Comparison of ENCODE assay signal across 16 mouse cellular contexts in genomic region chr13:62865651-62866315, GRCm38 (mm10). TPM values are rescaled to one million over a fixed set of nuclear protein-coding genes. Genes with fewer than 3 reads are reported as not detected.
DNase-seq lines count a peak whose midpoint lies in the region; ATAC-seq lines count a peak whose summit lies in the region.
"Had no signal": no experiment of that assay in that cellular context is flagged by ENCODE, and none has a peak within 500 bp of the region (broad histone marks: within the 10 kb centered on the region; RNA-seq: fewer than 3 reads in every experiment).

No protein-coding gene starts in this region.

- H3K36me3 ChIP-seq in heart, embryonic 13.5 days: no peaks in the 10 kb centered on the region
- H3K36me3 ChIP-seq in midbrain, embryonic 11.5 days (ENCODE audit: control insufficient read depth, insufficient read depth, low read length): no peaks in the 10 kb centered on the region
- H3K36me3 ChIP-seq in midbrain, embryonic 10.5 days: no peaks in the 10 kb centered on the region
- H3K36me3 ChIP-seq in stomach, embryonic 15.5 days: no peaks in the 10 kb centered on the region
- H3K36me3 ChIP-seq: G1E; liver, embryonic 12.5 days had no signal

- no peaks in the 10 kb centered on the region for H3K4me1 ChIP-seq in heart, embryonic 13.5 days
- no peaks in the 10 kb centered on the region for H3K4me1 ChIP-seq in midbrain, embryonic 11.5 days (ENCODE audit: control insufficient read depth, insufficient read depth, low read length)
- peaks cover 8% of the 10 kb centered on the region for H3K4me1 ChIP-seq in midbrain, embryonic 10.5 days
- H3K4me1 ChIP-seq in stomach, embryonic 15.5 days: no peaks in the 10 kb centered on the region
- H3K4me1 ChIP-seq: liver, embryonic 12.5 days had no signal

- no peak overlapping the region for H3K4me3 ChIP-seq in heart, embryonic 13.5 days
- no peak overlapping the region for H3K4me3 ChIP-seq in midbrain, embryonic 11.5 days (ENCODE audit: low read depth, low read length)
- H3K4me3 ChIP-seq in midbrain, embryonic 10.5 days: no peak overlapping the region
- no peak overlapping the region for H3K4me3 ChIP-seq in stomach, embryonic 15.5 days (replicated peaks)
- H3K4me3 ChIP-seq: gastrocnemius, adult 2 months; liver, embryonic 12.5 days had no signal

- H3K9me3 ChIP-seq in heart, embryonic 13.5 days: no peaks in the 10 kb centered on the region
- no peaks in the 10 kb centered on the region for H3K9me3 ChIP-seq in midbrain, embryonic 11.5 days (ENCODE audit: control insufficient read depth, low read length)
- H3K9me3 ChIP-seq in midbrain, embryonic 10.5 days (replicated peaks): no peaks in the 10 kb centered on the region
- no peaks in the 10 kb centered on the region for H3K9me3 ChIP-seq in stomach, embryonic 15.5 days
- H3K9me3 ChIP-seq: liver, embryonic 12.5 days had no signal

- WGBS in heart, embryonic 13.5 days: 56% methylated on average over 11 of the region's 11 CpGs
- WGBS in midbrain, embryonic 11.5 days: 78% methylated on average over 11 of the region's 11 CpGs
- 83% methylated on average over 11 of the region's 11 CpGs for whole genome bisulfite sequencing in midbrain, embryonic 10.5 days
- WGBS in stomach, embryonic 15.5 days: 60% methylated on average over 11 of the region's 11 CpGs

- no peak overlapping the region for H3K9ac ChIP-seq in heart, embryonic 13.5 days
- no peak overlapping the region for H3K9ac ChIP-seq in midbrain, embryonic 11.5 days (ENCODE audit: low read length)
- H3K9ac ChIP-seq in stomach, embryonic 15.5 days: no peak overlapping the region
- H3K9ac ChIP-seq: liver, embryonic 12.5 days had no signal

- intact Hi-C loops in left cerebral cortex, postnatal 14 days (cut with DNase I): no loop called here

- ATAC-seq in heart, embryonic 13.5 days (ENCODE audit: extremely low read depth, insufficient number of reproducible peaks, low FRiP score, low TSS enrichment): no peak
- no peak for ATAC-seq in midbrain, embryonic 11.5 days (ENCODE audit: low FRiP score)
- ATAC-seq in stomach, embryonic 15.5 days (ENCODE audit: insufficient read depth, low FRiP score, low read depth): 0 out of 2 replicates have a peak, but pooled peaks have one; percentile 15
- ATAC-seq in megakaryocyte-erythroid progenitor cell, adult 5-6 weeks (replicated peaks; ENCODE audit: low FRiP score, low TSS enrichment, poor library complexity, severe bottlenecking): no peak
- ATAC-seq: liver, embryonic 12.5 days had no signal

- peak overlapping the region; percentile 58 for H3K27ac ChIP-seq in heart, embryonic 13.5 days (replicated peaks)
- no peak overlapping the region for H3K27ac ChIP-seq in midbrain, embryonic 11.5 days (ENCODE audit: low read depth, low read length)
- no peak overlapping the region for H3K27ac ChIP-seq in midbrain, embryonic 10.5 days (replicated peaks)
- no peak overlapping the region for H3K27ac ChIP-seq in stomach, embryonic 15.5 days
- H3K27ac ChIP-seq: gastrocnemius, adult 2 months; kidney, postnatal 0 days; liver, embryonic 12.5 days had no signal

- H3K4me2 ChIP-seq in heart, embryonic 13.5 days: no peak overlapping the region
- no peak overlapping the region for H3K4me2 ChIP-seq in midbrain, embryonic 11.5 days
- H3K4me2 ChIP-seq in stomach, embryonic 15.5 days: no peak overlapping the region
- H3K4me2 ChIP-seq: liver, embryonic 12.5 days had no signal

- DNase-seq in heart, adult 9 months (ENCODE audit: low spot score in 2 of 2): no peak
- DNase-seq in midbrain, embryonic 11.5 days (ENCODE audit: low spot score, missing footprints): peak; percentile 76
- no peak for DNase-seq in midbrain, embryonic 10.5 days (ENCODE audit: low spot score)
- peak; percentile 80 for DNase-seq in fibroblast of lung, adult 2 months (ENCODE audit: low read depth)
- DNase-seq in left cerebral cortex, postnatal 14 days (ENCODE audit: low spot score in 2 of 2): no peak
- DNase-seq: B cell, adult 2 months; cerebellum, adult 9-10 months; gastrocnemius, adult 2 months; heart, postnatal 36 days had no signal

- no peaks in the 10 kb centered on the region for H3K27me3 ChIP-seq in heart, embryonic 13.5 days (replicated peaks)
- no peaks in the 10 kb centered on the region for H3K27me3 ChIP-seq in midbrain, embryonic 11.5 days (ENCODE audit: control insufficient read depth, insufficient read depth, low read length)
- H3K27me3 ChIP-seq in midbrain, embryonic 10.5 days (ENCODE audit: low read depth, poor library complexity, severe bottlenecking): no peaks in the 10 kb centered on the region
- no peaks in the 10 kb centered on the region for H3K27me3 ChIP-seq in stomach, embryonic 15.5 days (replicated peaks)
- H3K27me3 ChIP-seq: liver, embryonic 12.5 days had no signal

RNA-seq across cellular contexts. Expression of gene Fbp2, which starts 7.6 kb away (rescaled TPM):
- not detected in 2 replicates for polyA plus RNA-seq in heart, embryonic 13.5 days (2015; fragmentation: Nextera tagmentation; extraction: Ambion mirVana)
- 0.12 and 0.15 TPM in 2 replicates for polyA plus RNA-seq in midbrain, embryonic 11.5 days (2014; fragmentation: Nextera tagmentation; extraction: Ambion mirVana)
- not detected in 2 replicates for polyA plus RNA-seq in midbrain, embryonic 10.5 days (2016; fragmentation: Nextera tagmentation; extraction: Ambion mirVana)
- 87.8 and 98.7 TPM in 2 replicates for polyA plus RNA-seq in stomach, embryonic 15.5 days (2015; fragmentation: Nextera tagmentation; extraction: Ambion mirVana)
- total RNA-seq in megakaryocyte-erythroid progenitor cell, adult 5-6 weeks (2014; fragmentation: Nextera tagmentation): not detected in 2 replicates
- total RNA-seq in megakaryocyte-erythroid progenitor cell, adult 5-6 weeks (2017): not detected in 2 replicates
- total RNA-seq in left cerebral cortex, postnatal 14 days (2021): under 1 TPM in 1 of 2 experiments, not detected in 1; 0.37 TPM
- total RNA-seq: G1E; layer of hippocampus, postnatal 25 days had no signal
- polyA plus RNA-seq: G1E; liver, embryonic 12.5 days had no signal

RNA-seq across cellular contexts. Expression of gene Fbp1, which starts 22.3 kb away (rescaled TPM):
- polyA plus RNA-seq in heart, embryonic 13.5 days (2015; fragmentation: Nextera tagmentation; extraction: Ambion mirVana): 0.36 and 0.44 TPM in 2 replicates
- polyA plus RNA-seq in midbrain, embryonic 11.5 days (2014; fragmentation: Nextera tagmentation; extraction: Ambion mirVana): not detected in 2 replicates
- 0.10 TPM in 1 of 2 replicates, not detected in the other for polyA plus RNA-seq in midbrain, embryonic 10.5 days (2016; fragmentation: Nextera tagmentation; extraction: Ambion mirVana)
- 2.3 and 2.9 TPM in 2 replicates for polyA plus RNA-seq in stomach, embryonic 15.5 days (2015; fragmentation: Nextera tagmentation; extraction: Ambion mirVana)
- not detected in 2 replicates for total RNA-seq in megakaryocyte-erythroid progenitor cell, adult 5-6 weeks (2014; fragmentation: Nextera tagmentation)
- 0.70 TPM in 1 of 2 replicates, not detected in the other for total RNA-seq in megakaryocyte-erythroid progenitor cell, adult 5-6 weeks (2017)
- under 1 TPM in 1 of 2 experiments, not detected in 1; 0.31 TPM for total RNA-seq in left cerebral cortex, postnatal 14 days (2021)
- total RNA-seq: G1E; gastrocnemius, adult 2 months; heart, postnatal 36 days had no signal
- polyA plus RNA-seq: G1E; liver, embryonic 12.5 days had no signal

Comparison
In these comparisons a context has a peak if more than half of its experiments do, and no peak if none do; other contexts are left out.
1. DNase-seq: peak in midbrain, embryonic 11.5 days (single experiment) and fibroblast of lung, adult 2 months (single experiment); none in heart, adult 9 months (0 of 2), midbrain, embryonic 10.5 days (single experiment) and left cerebral cortex, postnatal 14 days (0 of 2).
2. RNA of gene Fbp2, which starts 7.6 kb away (polyA plus RNA-seq): 87.8 to 98.7 TPM in stomach, embryonic 15.5 days; 0.12 to 0.15 TPM in midbrain, embryonic 11.5 days, not detected in heart, embryonic 13.5 days and not detected in midbrain, embryonic 10.5 days; every median in the first group is over 10 times any median in the second.